Comparison of ENCODE assay signal across 30 mouse cellular contexts in the genomic region with DNA sequence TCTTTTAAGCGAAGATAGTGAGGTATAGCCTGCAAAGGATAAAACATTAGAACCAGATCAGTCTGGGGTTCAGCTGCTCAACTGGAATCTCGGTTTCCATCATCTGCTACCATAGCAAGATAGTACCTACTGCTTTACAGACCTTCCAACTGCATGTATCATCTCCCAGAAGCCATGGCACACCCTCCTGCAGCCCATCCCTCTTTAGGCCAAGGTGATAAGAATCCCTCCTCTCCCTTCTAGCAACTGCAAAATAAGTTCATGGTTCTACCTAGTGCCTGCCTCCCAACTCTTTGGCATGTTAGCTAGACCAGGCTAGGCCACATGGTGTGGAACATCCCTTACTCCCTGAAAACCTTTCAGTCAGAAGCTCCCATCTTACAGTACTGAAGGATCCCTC. TPM values are rescaled to one million over a fixed set of nuclear protein-coding genes. Genes with fewer than 3 reads are reported as not detected.
A peak's percentile ranks its signal among the peaks of the same experiment; 100 is the strongest.
DNase-seq lines count a peak whose midpoint lies in the region; ATAC-seq lines count a peak whose summit lies in the region.
"Had no signal": no experiment of that assay in that cellular context is flagged by ENCODE, and none has a peak within 500 bp of the region (broad histone marks: within the 10 kb centered on the region; RNA-seq: fewer than 3 reads in every experiment).

No protein-coding gene starts in this region.

- no peak overlapping the region for H3K4me2 ChIP-seq in midbrain, embryonic 11.5 days
- no peak overlapping the region for H3K4me2 ChIP-seq in midbrain, embryonic 15.5 days
- peak overlapping the region; percentile 44 for H3K4me2 ChIP-seq in liver, embryonic 15.5 days
- H3K4me2 ChIP-seq in stomach, embryonic 15.5 days, result no peak overlapping the region
- H3K4me2 ChIP-seq: embryonic facial prominence, embryonic 12.5 days; forebrain, embryonic 12.5 days; heart, embryonic 15.5 days; limb, embryonic 15.5 days; lung, embryonic 15.5 days had no signal

- no peak overlapping the region for H3K4me3 ChIP-seq in midbrain, embryonic 11.5 days (ENCODE audit: low read depth, low read length)
- H3K4me3 ChIP-seq in midbrain, embryonic 15.5 days, result no peak overlapping the region
- H3K4me3 ChIP-seq in liver, embryonic 15.5 days (replicated peaks), result no peak overlapping the region
- no peak overlapping the region for H3K4me3 ChIP-seq in stomach, embryonic 15.5 days (replicated peaks)
- H3K4me3 ChIP-seq: embryonic facial prominence, embryonic 12.5 days; forebrain, embryonic 12.5 days; heart, embryonic 10.5 days; heart, embryonic 15.5 days; limb, embryonic 10.5 days; limb, embryonic 15.5 days; lung, embryonic 15.5 days had no signal

- H3K27ac ChIP-seq in midbrain, embryonic 11.5 days (ENCODE audit: low read depth, low read length), result no peak overlapping the region
- H3K27ac ChIP-seq in midbrain, embryonic 15.5 days, result no peak overlapping the region
- H3K27ac ChIP-seq in liver, embryonic 15.5 days (replicated peaks), result peak overlapping the region; percentile 88
- H3K27ac ChIP-seq in stomach, embryonic 15.5 days, result no peak overlapping the region
- H3K27ac ChIP-seq: embryonic facial prominence, embryonic 12.5 days; forebrain, embryonic 12.5 days; heart, embryonic 10.5 days; heart, embryonic 15.5 days; limb, embryonic 10.5 days; limb, embryonic 15.5 days; lung, embryonic 15.5 days had no signal

- no peak for ATAC-seq in midbrain, embryonic 11.5 days (ENCODE audit: low FRiP score)
- ATAC-seq in midbrain, embryonic 15.5 days (replicated peaks), result no peak
- ATAC-seq in liver, embryonic 15.5 days (ENCODE audit: insufficient read depth), result peak; percentile 70
- ATAC-seq in stomach, embryonic 15.5 days (ENCODE audit: insufficient read depth, low FRiP score, low read depth), result peak; percentile 51; the same call in 1 of the 2 replicates
- ATAC-seq: activated CD4-positive, CD25-positive, alpha-beta regulatory T cell, adult 4 months; hindbrain, embryonic 16.5 days; midbrain, embryonic 16.5 days had no signal

- peak; percentile 61 for DNase-seq in midbrain, embryonic 11.5 days (ENCODE audit: low spot score, missing footprints)
- peak; percentile 77 for DNase-seq in liver
- no peak for DNase-seq in adrenal gland, postnatal 10 days
- no peak for DNase-seq in kidney, adult 9 months
- DNase-seq in thymus, postnatal 4 days, result no peak
- DNase-seq: adrenal gland, adult 2 months; cerebellum, adult 8-10 months; cerebellum, postnatal 25 days; gastrocnemius, postnatal 14 days; heart, adult 11 months; kidney, adult 18-20 months; kidney, postnatal 36 days; layer of hippocampus, postnatal 36 days; right cerebral cortex, postnatal 25 days; spleen, adult 18-20 months; thymus, postnatal 25 days had no signal

- no peaks in the 10 kb centered on the region for H3K9me3 ChIP-seq in midbrain, embryonic 11.5 days (ENCODE audit: control insufficient read depth, low read length)
- no peaks in the 10 kb centered on the region for H3K9me3 ChIP-seq in midbrain, embryonic 15.5 days
- no peaks in the 10 kb centered on the region for H3K9me3 ChIP-seq in liver, embryonic 15.5 days (replicated peaks)
- no peaks in the 10 kb centered on the region for H3K9me3 ChIP-seq in stomach, embryonic 15.5 days
- H3K9me3 ChIP-seq: embryonic facial prominence, embryonic 12.5 days; forebrain, embryonic 12.5 days; heart, embryonic 10.5 days; heart, embryonic 15.5 days; limb, embryonic 10.5 days; limb, embryonic 15.5 days; lung, embryonic 15.5 days had no signal

- no peaks in the 10 kb centered on the region for H3K27me3 ChIP-seq in midbrain, embryonic 11.5 days (ENCODE audit: control insufficient read depth, insufficient read depth, low read length)
- no peaks in the 10 kb centered on the region for H3K27me3 ChIP-seq in midbrain, embryonic 15.5 days (replicated peaks)
- H3K27me3 ChIP-seq in liver, embryonic 15.5 days, result no peaks in the 10 kb centered on the region
- no peaks in the 10 kb centered on the region for H3K27me3 ChIP-seq in stomach, embryonic 15.5 days (replicated peaks)
- H3K27me3 ChIP-seq: CH12.LX; embryonic facial prominence, embryonic 12.5 days; forebrain, embryonic 12.5 days; heart, embryonic 15.5 days; limb, embryonic 15.5 days; lung, embryonic 15.5 days had no signal

- no peak overlapping the region for H3K9ac ChIP-seq in midbrain, embryonic 11.5 days (ENCODE audit: low read length)
- H3K9ac ChIP-seq in midbrain, embryonic 15.5 days, result no peak overlapping the region
- H3K9ac ChIP-seq in liver, embryonic 15.5 days, result peak overlapping the region; percentile 25; the same call in 1 of the 2 replicates
- no peak overlapping the region for H3K9ac ChIP-seq in stomach, embryonic 15.5 days
- H3K9ac ChIP-seq: embryonic facial prominence, embryonic 12.5 days; forebrain, embryonic 12.5 days; heart, embryonic 15.5 days; limb, embryonic 15.5 days; lung, embryonic 15.5 days had no signal

- WGBS in midbrain, embryonic 11.5 days, result 84% methylated on average over 2 of the region's 2 CpGs
- WGBS in midbrain, embryonic 15.5 days, result 92% methylated on average over 2 of the region's 2 CpGs
- WGBS in liver, embryonic 15.5 days (ENCODE audit: insufficient replicate concordance), result 35% methylated on average over 2 of the region's 2 CpGs
- 82% methylated on average over 2 of the region's 2 CpGs for WGBS in stomach, embryonic 15.5 days

- H3K4me1 ChIP-seq in midbrain, embryonic 11.5 days (ENCODE audit: control insufficient read depth, insufficient read depth, low read length), result no peaks in the 10 kb centered on the region
- H3K4me1 ChIP-seq in midbrain, embryonic 15.5 days, result no peaks in the 10 kb centered on the region
- peaks cover 95% of the 10 kb centered on the region for H3K4me1 ChIP-seq in liver, embryonic 15.5 days (replicated peaks)
- H3K4me1 ChIP-seq in stomach, embryonic 15.5 days, result no peaks in the 10 kb centered on the region
- H3K4me1 ChIP-seq: embryonic facial prominence, embryonic 12.5 days; forebrain, embryonic 12.5 days; limb, embryonic 10.5 days; limb, embryonic 15.5 days; lung, embryonic 15.5 days had no signal

- no peaks in the 10 kb centered on the region for H3K36me3 ChIP-seq in midbrain, embryonic 11.5 days (ENCODE audit: control insufficient read depth, insufficient read depth, low read length)
- H3K36me3 ChIP-seq in midbrain, embryonic 15.5 days (replicated peaks), result no peaks in the 10 kb centered on the region
- no peaks in the 10 kb centered on the region for H3K36me3 ChIP-seq in liver, embryonic 15.5 days (replicated peaks)
- H3K36me3 ChIP-seq in stomach, embryonic 15.5 days, result no peaks in the 10 kb centered on the region
- H3K36me3 ChIP-seq: embryonic facial prominence, embryonic 12.5 days; forebrain, embryonic 12.5 days; heart, embryonic 10.5 days; heart, embryonic 15.5 days; limb, embryonic 10.5 days; limb, embryonic 15.5 days; lung, embryonic 15.5 days had no signal

RNA-seq across cellular contexts. Expression of gene Picalm, which starts 52.4 kb away (rescaled TPM):
- 34.5 and 35.7 TPM in 2 replicates for polyA plus RNA-seq in midbrain, embryonic 11.5 days (2014; fragmentation: Nextera tagmentation; extraction: Ambion mirVana)
- 38.1 and 39.1 TPM in 2 replicates for polyA plus RNA-seq in midbrain, embryonic 15.5 days (2015; fragmentation: Nextera tagmentation; extraction: Ambion mirVana)
- polyA plus RNA-seq in liver, embryonic 15.5 days (2015; fragmentation: Nextera tagmentation; extraction: Ambion mirVana), result 44.8 and 45.1 TPM in 2 replicates
- 41.2 and 44.5 TPM in 2 replicates for polyA plus RNA-seq in stomach, embryonic 15.5 days (2015; fragmentation: Nextera tagmentation; extraction: Ambion mirVana)
- total RNA-seq in adrenal gland, postnatal 10 days (2021), result 100 to 1,000 TPM; 207 to 219 TPM

Comparison
In these comparisons a context has a peak if more than half of its experiments do, and no peak if none do; other contexts are left out.
1. ATAC-seq: peak in liver, embryonic 15.5 days (single experiment) and stomach, embryonic 15.5 days (single experiment); none in midbrain, embryonic 11.5 days (single experiment) and midbrain, embryonic 15.5 days (single experiment).
2. DNase-seq: peak in midbrain, embryonic 11.5 days (single experiment) and liver (single experiment); none in adrenal gland, postnatal 10 days (single experiment), kidney, adult 9 months (single experiment) and thymus, postnatal 4 days (single experiment).